Mouse (Mus musculus) adrenal gland, adult (tissue): ENCODE data around the gene Cops3.

Experiments
- DNase-seq, 2 experiments: peaks; one replicate each; pipeline ENCODE4 v3.0.0; 2022 to 2023; ENCODE audit warnings: low spot score in 1 of 2; ENCODE audit not compliant: inconsistent age in 2 of 2

Cops3 gene

DNA sequence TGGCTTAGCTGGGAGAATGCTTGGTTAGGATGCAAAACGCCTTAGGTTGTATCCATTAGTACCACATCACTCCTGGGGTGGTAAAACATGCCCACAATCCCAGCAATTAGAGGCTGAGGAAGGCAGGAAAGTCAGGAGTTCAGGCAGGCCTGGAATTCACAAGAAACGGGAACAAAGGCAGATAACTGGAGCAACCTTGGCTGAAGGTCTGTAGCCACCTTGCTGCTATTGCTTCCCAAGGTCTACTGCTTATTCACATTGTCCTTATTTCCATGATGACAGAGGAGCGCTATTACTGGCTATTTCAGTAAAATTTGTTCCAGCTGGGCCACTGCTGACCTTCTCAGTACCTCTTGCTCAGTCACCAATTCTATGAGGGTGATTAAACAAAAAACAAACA, 26.4 kb downstream of the Cops3 start:
- peak; percentile 60 to 87 for DNase-seq

- peak; percentile 28 to 76 for DNase-seq
Measured at GRCm38 (mm10) chr11:59811211-59811610, 28.4 kb downstream of the Cops3 start.

DNA sequence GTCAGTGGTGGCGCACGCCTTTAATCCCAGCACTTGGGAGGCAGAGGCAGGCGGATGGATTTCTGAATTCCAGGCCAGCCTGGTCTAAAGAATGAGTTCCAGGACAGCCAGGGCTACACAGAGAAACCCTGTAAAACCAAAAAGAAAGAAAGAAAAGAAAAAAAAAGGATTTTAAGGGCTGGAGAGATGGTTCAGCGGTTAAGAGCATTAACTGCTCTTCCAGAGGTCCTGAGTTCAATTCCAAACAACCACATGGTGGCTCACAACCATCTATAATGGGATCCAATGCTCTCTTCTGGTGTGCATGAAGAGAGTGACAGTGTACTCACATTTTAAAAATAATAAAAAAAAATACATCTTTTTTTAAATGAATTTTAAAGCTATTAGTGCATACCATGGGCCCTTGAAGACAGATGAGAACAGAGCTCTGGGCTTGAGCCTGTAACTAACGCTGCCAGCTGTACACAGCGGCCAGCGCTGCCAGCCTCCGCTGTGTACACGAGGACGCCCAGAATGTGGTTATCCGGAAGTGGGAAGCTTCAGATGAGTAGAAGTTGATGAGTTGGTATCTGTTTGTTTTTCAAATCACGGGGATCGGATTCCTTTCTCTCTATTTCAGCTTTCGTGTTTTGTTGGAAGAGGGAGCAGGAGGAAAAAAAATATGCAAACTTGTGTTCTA, 29.0 kb downstream of the Cops3 start:
- DNase-seq = no peak

- DNase-seq = peak; percentile 89 to 98
Measured at GRCm38 (mm10) chr11:59809670-59810474, 29.8 kb downstream of the Cops3 start, which contains the start of gene Flcn. Gene Flcn (minus strand): TSS chr11:59810016.

DNA sequence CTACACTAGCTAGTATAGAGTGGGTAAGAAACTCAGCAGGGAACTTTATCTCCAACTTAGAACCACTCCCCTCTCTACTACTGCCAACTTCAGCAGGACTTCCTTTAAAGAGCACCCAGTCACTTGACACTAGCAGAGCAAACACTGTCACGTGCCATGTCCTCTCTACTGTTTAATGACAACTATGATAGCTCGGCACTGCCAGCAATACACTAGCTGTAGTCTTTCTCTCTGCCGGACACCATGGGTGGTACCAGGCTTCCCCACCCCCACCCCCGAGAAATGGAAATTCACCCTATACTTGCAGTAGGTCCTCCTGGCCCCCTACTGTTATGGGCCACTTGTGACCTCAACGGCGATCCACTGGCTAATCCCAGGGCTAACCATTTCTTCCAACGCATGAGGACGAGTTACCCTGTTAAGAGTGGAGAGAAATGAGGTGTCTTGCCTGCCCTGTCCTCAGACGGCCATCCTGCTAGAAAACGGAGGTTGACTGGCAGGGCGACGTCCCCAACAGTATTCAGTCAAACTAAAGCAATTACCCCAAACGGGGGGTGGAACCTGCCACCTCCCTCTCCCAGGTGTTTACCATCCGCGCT, 30.5 kb downstream of the Cops3 start:
- peak; percentile 44 to 82 for DNase-seq

DNA sequence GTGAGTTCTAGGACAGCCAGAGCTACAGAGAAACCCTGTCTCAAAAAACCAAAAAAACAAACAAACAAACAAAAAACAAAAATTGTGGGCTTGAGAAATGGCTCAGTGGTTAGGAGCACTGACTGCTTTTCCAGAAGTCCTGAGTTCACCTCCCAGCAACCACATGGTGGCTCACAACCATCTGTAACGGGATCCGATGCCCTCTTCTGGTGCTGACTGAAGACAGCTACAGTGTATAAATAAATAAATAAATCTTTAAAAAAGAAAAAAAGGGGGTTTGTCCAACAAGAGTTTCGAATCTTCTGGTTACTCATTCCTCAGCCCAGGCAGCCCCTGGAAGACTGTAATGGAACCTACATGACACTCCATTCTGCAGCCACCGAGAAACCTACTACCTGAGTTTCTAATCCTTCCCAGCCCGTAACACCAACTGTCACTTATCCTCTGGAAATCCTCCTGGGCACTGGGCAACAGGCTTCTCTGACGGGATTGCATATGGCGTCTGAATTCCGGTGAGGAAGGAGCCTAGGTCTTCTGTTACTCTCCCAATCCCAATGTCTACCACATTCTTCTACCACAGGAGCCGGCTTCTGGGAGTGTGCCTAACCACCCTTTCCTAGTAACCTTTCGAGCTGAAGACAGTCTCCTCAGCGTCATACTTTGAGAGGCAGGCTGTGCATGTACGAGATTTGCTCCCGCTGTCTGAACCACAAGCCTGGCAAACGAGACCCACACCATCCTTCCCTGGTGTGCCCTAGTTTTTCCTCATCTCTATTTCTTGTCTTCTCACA, 31.3 kb downstream of the Cops3 start:
- peak in 1 of 2 experiments; percentile 44 for DNase-seq

- no peak for DNase-seq
Measured at GRCm38 (mm10) chr11:59805656-59806055, 34.0 kb downstream of the Cops3 start.

DNA sequence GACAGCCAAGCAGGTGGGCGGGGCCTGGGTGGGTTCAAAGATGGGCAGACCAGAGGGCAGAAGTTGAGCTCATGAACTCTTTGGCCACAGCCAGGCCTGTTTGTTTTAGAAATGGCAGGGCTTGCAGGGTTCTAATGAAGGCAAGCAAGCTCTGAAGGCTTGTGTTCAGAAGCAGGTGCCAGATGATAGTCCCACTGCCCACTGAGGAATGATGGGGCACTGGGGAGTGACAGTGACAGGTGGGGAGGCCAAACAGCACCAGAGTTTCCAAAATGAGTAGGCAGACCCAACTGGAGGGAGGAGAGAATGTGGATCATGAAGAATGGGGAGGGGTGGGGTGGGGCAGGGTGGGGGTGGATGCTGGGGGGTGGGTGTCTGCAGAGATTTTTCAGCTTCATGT, 34.4 kb downstream of the Cops3 start:
- peak in 1 of 2 experiments; percentile 22 for DNase-seq

DNA sequence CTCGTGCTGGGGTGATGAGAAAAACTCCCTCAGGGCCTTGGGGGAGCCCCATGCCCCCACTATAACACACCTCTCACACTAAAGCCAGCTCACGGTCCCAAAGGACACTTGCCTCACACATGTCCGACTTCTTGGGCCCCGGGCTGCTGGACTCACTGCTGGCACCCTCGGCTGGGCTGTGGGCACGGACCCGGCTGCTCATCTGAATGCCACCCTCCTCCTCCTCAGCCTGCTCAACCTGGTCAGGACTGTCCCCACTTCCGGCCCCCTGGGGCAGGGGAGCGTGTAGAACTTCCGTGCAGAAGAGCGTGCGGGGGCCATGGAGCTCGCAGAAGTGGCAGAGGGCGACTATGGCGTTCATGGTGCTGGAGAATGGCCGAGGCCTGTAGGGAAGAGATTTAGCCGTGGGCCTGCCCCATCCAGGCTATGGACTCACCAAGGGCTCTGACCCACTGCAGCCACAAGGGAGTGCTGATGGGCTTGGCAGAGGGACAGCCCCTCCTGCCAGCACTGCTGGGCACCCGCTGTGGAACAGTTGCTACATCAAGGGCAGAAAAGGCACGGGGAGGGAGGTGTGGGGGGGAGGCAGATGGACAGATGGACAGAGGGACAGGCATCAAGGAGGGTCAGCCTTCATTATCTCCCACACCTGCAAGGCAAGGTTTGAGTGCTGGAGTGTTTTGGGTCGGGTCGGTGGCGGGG, 35.1 kb downstream of the Cops3 start:
- DNase-seq = peak in 1 of 2 experiments; percentile 58

DNA sequence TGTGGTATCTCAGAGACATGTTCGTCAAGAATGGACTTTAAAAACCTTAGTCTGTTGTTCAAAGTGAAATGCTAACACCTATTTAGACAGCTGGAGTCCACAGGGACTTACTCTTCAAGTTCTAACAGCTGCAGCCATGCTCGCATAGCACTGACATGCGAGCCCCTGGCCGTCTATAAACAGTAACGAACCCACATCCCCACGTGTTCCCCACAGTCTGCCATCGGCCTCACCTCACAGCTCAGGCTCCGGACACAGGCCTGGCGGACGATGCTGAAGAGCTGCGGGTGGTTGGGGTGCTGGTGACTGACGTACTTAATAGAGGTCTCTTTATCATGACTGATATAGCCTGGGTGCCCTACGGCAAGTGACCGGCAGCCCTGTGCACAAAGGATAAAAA, 36.1 kb downstream of the Cops3 start:
- DNase-seq = no peak

DNA sequence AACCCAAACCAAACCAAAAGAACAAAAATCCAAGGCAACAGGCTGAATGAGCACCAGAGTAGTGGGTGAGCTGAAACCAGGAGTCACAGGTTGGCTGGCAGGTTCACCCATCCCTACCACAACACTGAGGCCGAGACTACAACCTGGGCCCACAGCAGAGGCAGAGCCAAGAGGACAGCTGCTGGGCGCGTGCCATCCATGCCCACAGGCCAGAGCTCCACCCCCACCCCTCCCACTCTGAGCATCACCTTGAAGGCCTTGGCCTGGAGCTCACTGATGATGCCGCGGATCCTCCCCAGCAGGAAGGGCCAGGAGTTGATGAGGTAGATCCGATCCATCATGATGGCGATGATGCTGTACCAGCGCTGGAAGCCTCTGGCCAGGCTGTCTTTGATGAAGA, 37.8 kb downstream of the Cops3 start:
- no peak for DNase-seq

GRCm38 (mm10) chr11:59800412-59800811, 39.2 kb downstream of the Cops3 start:
- no peak for DNase-seq

DNA sequence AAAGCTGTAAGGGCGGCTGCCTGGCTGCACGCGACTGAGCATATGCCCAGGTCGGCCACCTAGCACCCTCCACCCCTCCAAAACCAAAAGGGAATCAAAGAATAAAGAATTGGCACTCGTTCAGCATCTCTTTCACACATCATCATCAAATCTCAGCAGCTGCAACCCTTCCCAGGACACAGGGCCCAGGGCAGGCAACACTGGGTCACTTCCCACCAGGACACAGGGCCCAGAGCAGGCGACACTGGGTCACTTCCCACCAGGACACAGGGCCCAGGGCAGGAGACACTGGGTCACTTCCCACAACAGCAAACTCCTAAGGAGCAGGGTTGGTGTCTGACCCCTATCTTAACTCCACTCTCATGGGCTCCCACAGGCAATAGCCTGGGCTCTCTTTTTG, 46.2 kb downstream of the Cops3 start:
- DNase-seq = no peak

DNA sequence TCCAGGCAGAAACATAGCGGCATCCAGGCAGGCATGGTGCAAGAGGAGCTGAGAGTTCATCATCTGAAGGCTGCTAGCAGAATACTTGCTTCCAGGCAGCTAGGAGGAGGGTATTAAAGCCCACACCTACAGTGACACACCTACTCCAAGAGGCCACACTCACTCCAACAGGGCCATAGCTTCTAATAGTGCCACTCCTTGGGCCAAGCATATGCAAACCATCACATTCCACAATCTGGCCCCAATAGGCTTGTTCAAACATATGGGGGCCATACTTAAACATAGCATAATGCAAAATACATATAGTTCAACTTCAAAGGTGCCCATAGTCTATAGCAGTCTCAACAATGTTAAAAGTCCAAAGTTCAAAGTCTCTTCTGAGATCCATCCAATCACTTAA, 50.3 kb downstream of the Cops3 start:
- DNase-seq = no peak

DNA sequence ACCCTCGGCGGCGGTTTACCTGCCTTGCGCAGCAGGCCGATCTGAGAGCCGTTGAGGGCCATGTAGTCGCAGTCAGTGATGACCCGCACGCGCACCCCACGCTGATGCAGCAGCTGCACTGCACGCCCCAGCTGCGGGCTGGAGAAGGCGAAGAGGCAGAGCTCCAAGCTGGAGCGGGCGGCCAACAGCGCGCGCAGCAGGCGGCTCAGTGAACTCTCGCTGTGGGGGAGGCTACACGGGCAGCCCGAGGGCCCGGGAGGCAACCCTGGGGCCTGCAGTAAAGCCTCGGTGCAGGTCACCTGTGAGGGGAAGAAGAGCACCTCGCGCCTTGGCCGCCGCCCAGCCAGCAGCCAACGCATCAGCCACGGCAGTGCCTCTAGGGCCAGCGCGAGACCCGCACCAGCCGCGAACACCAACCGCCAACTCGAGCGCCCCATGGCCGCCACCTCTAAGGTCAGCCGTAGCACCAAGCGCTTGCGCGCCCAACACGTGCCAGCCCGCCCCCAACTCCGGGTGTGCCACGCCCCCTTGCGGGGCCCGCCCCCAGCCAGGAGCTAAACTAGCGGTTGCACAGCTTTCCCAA, 52.3 kb downstream of the Cops3 start, which contains the start of gene Pld6:
Gene Pld6 (minus strand): TSS at position 447 of the 583 bp plus-strand sequence.
- peak; percentile 58 to 77 for DNase-seq

- peak in 1 of 2 experiments; percentile 71 for DNase-seq
Measured at GRCm38 (mm10) chr11:59786444-59787198, 53.0 kb downstream of the Cops3 start.

- DNase-seq = no peak
Measured at GRCm38 (mm10) chr11:59783591-59783990, 56.0 kb downstream of the Cops3 start.

- no peak for DNase-seq
Measured at GRCm38 (mm10) chr11:59782091-59782590, 57.5 kb downstream of the Cops3 start.

GRCm38 (mm10) chr11:59780241-59780640, 59.4 kb downstream of the Cops3 start:
- no peak for DNase-seq
